Mouse (Mus musculus) heart, adult 2 months (tissue): ENCODE data around the gene Kcnk1.

ENCODE experiments used
- CTCF ChIP-seq: fragments of 200-600 bp; IDR thresholded peaks from 2 replicates; pipeline ENCODE4 v1.8.1; 2022; ENCODE audit warnings: antibody characterized with exemption, mild to moderate bottlenecking, moderate library complexity
- EP300 ChIP-seq: fragments of 200-500 bp; IDR thresholded peaks from 2 replicates; pipeline ENCODE4 v1.6.1; 2011; ENCODE audit warnings: low read depth, low read length, control low read depth; ENCODE audit not compliant: insufficient read depth
- POLR2A ChIP-seq: fragments of 200-500 bp; IDR thresholded peaks from 2 replicates; pipeline ENCODE4 v1.6.1; 2011; ENCODE audit warnings: mild to moderate bottlenecking, low read depth, low read length, control low read depth; ENCODE audit not compliant: insufficient read depth

DNA sequence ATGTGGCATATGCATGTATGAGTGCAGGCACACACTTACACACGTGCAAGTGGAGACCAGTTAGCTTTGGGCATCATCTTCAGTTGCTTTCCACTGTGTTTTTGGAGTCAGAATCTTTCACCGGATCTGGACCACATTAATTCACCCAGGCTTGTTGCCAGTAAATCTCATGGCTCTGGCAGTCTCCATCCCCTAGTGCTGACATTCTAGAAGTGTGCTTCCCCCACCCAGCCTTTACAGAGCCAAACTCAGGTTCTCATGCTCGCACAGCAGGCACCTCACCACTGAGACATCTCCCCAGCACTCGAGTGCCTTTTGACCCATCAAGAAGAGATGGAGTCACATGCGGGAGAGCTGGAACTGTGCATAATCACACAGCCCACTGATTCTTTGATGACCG lies 37.8 kb downstream of the Kcnk1 start:
- TF ChIP-seq POLR2A (no peak), CTCF (no peak), EP300 (no peak)
